Mouse (Mus musculus): ENCODE measurements around the gene Moxd2. TPM values are rescaled to one million over a fixed set of nuclear protein-coding genes. Genes with fewer than 3 reads are reported as not detected.

Moxd2 gene
- total RNA-seq (2021), result not detected

GRCm38 (mm10) chr6:40887394-40887793, at the start of gene Moxd2:
Gene Moxd2 (minus strand): TSS chr6:40887494.
- intact Hi-C loops (cut with DNase I), result no loop called here
- no peak for DNase-seq (ENCODE audit: extremely low spot score in 1 of 2, low spot score in 2 of 2)

- intact Hi-C loops (cut with DNase I), result no loop called here
- no peak for DNase-seq (ENCODE audit: extremely low spot score in 1 of 2, low spot score in 2 of 2)
Observed at GRCm38 (mm10) chr6:40919954-40920353, 32.7 kb upstream of the Moxd2 start.

- intact Hi-C loops (cut with DNase I), result no loop called here
- DNase-seq (ENCODE audit: extremely low spot score in 1 of 2, low spot score in 2 of 2), result no peak
Observed at GRCm38 (mm10) chr6:40900287-40900686, 13.0 kb upstream of the Moxd2 start, which contains the start of gene Prss58. Gene Prss58 (minus strand): TSS chr6:40900387.

- intact Hi-C loops (cut with DNase I), result no loop called here
Observed at GRCm38 (mm10) chr6:40894716-40895115, 7.4 kb upstream of the Moxd2 start.

GRCm38 (mm10) chr6:40893577-40893976, 6.3 kb upstream of the Moxd2 start:
- DNase-seq (ENCODE audit: extremely low spot score in 1 of 2, low spot score in 2 of 2), result no peak
- intact Hi-C loops (cut with DNase I), result no loop called here

More at GRCm38 (mm10) chr6:40894716-40895115, 7.4 kb upstream of the Moxd2 start:
- DNase-seq (ENCODE audit: extremely low spot score in 1 of 2, low spot score in 2 of 2), result no peak

- intact Hi-C loops (cut with DNase I), result no loop called here
- DNase-seq (ENCODE audit: extremely low spot score in 1 of 2, low spot score in 2 of 2), result no peak
Observed at GRCm38 (mm10) chr6:40891754-40892153, 4.5 kb upstream of the Moxd2 start.

GRCm38 (mm10) chr6:40890973-40891372, 3.7 kb upstream of the Moxd2 start:
- intact Hi-C loops (cut with DNase I), result no loop called here
- DNase-seq (ENCODE audit: extremely low spot score in 1 of 2, low spot score in 2 of 2), result no peak

GRCm38 (mm10) chr6:40845283-40845682, 42.0 kb downstream of the Moxd2 start:
- no peak for DNase-seq (ENCODE audit: extremely low spot score in 1 of 2, low spot score in 2 of 2)

More at GRCm38 (mm10) chr6:40845283-40845682, 42.0 kb downstream of the Moxd2 start:
- intact Hi-C loops (cut with DNase I), result loop anchor here (5.0 kb wide), 1 partner anchor 363 kb away; no protein-coding TSS in a partner anchor

Other genes starting within 250 kb of the Moxd2 start
- gene Prss58, start 12.9 kb upstream of the Moxd2 start, total RNA-seq (2021), result not detected
- not detected for gene 1700074P13Rik, start 53.1 kb upstream of the Moxd2 start, total RNA-seq (2021)
- gene Gm4744, start 64.4 kb upstream of the Moxd2 start, total RNA-seq (2021), result not detected
- not detected for gene 1810009J06Rik, start 77.3 kb upstream of the Moxd2 start, total RNA-seq (2021)
- gene Gm2663, start 112.0 kb upstream of the Moxd2 start, total RNA-seq (2021), result not detected
- not detected for gene 2210010C04Rik, start 148.0 kb upstream of the Moxd2 start, total RNA-seq (2021)